Mouse (Mus musculus) megakaryocyte-erythroid progenitor cell, adult 5-6 weeks (primary cell): Measurements from ENCODE around the gene Twist2. TPM values are rescaled to one million over a fixed set of nuclear protein-coding genes. Genes with fewer than 3 reads are reported as not detected.

Source experiments
- ATAC-seq: replicated peaks from 2 replicates; pipeline ENCODE4 v1.8.0; 2016; ENCODE audit warnings: mild to moderate bottlenecking, inconsistent platforms; ENCODE audit not compliant: severe bottlenecking, poor library complexity, low FRiP score, low TSS enrichment
- total RNA-seq, 2 experiments: library from RNA; stranded (forward) in 1 of 2; stranded (reverse) in 1 of 2; fragments of 200-1000, 215-1000 nt in 1 of 2; fragments of >200 nt in 1 of 2; fragmentation: Nextera tagmentation in 1 of 2; gene quantifications; 2 replicates each; pipeline ENCODE4 v1.2.3; 2014 to 2017

The Twist2 gene
- total RNA-seq (2014; fragmentation: Nextera tagmentation): not detected in 2 replicates
- total RNA-seq (2017): not detected in 2 replicates

GRCm38 (mm10) chr1:91800967-91801843 is at the start of gene Twist2:
Twist2 (plus strand) TSS chr1:91801461.
- ATAC-seq: no peak

- no peak for ATAC-seq
Measured at GRCm38 (mm10) chr1:91752931-91753330, 48.3 kb upstream of the Twist2 start.

DNA sequence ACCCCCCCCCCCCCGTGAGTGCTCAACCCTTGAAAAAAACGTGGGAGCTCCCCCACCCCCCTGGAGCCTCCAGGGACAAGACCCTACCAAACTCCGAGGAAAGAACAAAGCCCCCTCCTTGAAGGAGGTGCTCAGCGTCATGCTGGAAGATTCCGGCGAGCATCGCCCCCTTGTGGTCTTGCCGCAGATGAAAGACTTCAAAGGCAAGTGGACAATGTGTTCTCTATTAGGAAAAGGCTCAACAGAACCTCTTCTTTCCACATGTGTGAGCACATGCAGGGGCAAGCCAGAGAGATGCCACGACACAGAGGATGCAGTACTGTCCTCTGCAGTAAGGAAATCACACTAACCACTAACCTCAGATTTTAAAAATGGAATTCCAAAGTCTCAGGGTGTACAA is 46.2 kb upstream of the Twist2 start:
- ATAC-seq: 0 out of 2 replicates have a peak, but pooled peaks have one; percentile 47

GRCm38 (mm10) chr1:91757292-91757691 is 44.0 kb upstream of the Twist2 start:
- no peak for ATAC-seq

DNA sequence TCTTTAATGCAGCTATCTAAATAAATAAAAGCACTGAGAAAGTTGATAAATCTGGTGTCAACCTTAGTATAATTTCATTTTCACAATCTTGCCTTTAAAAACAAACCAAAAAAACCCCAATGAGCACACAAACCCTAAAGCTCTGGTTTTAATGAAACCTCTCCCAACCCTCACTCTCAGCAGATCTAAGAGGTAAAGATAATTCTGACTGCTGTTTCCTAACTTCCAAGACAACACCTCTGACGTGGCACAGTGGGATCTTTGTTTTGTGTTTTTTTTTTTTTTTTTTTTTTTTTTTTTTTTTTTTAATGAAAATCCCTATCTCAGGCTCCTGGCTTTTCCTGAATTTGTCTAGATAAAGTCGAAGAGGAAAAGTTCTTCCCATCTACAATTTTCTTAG is 43.1 kb upstream of the Twist2 start:
- ATAC-seq: no peak

- no peak for ATAC-seq
Measured at GRCm38 (mm10) chr1:91758600-91759515, 42.4 kb upstream of the Twist2 start.

GRCm38 (mm10) chr1:91760140-91760986 is 40.9 kb upstream of the Twist2 start:
- no peak for ATAC-seq

- no peak for ATAC-seq
Measured at GRCm38 (mm10) chr1:91762528-91763091, 38.7 kb upstream of the Twist2 start.

- ATAC-seq: no peak
Measured at GRCm38 (mm10) chr1:91770221-91770624, 31.0 kb upstream of the Twist2 start.

DNA sequence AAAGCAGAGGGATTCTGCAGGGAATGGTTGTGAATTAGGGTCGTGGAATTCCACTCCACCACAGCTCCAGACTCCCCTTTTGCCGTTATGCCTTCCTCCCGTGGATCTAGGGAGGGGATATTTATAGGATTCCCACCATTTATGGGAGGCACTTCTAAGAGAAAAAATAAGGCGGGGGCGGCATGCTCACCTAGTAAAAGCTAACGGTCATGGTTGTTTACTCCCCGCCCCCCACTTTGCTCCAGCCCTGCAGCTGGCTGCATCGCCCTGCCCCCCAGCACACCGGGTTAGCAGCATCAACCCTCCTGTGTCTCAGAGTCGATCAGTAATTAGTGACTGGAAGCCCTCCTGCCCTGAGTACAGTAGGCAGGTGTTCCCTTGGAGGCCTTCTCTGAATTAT is 30.6 kb upstream of the Twist2 start:
- ATAC-seq: no peak

GRCm38 (mm10) chr1:91776928-91777327 is 24.3 kb upstream of the Twist2 start:
- no peak for ATAC-seq

- no peak for ATAC-seq
Measured at GRCm38 (mm10) chr1:91779819-91780218, 21.4 kb upstream of the Twist2 start.

- no peak for ATAC-seq
Measured at GRCm38 (mm10) chr1:91781182-91781581, 20.1 kb upstream of the Twist2 start.

GRCm38 (mm10) chr1:91784162-91784561 is 17.1 kb upstream of the Twist2 start:
- ATAC-seq: no peak

DNA sequence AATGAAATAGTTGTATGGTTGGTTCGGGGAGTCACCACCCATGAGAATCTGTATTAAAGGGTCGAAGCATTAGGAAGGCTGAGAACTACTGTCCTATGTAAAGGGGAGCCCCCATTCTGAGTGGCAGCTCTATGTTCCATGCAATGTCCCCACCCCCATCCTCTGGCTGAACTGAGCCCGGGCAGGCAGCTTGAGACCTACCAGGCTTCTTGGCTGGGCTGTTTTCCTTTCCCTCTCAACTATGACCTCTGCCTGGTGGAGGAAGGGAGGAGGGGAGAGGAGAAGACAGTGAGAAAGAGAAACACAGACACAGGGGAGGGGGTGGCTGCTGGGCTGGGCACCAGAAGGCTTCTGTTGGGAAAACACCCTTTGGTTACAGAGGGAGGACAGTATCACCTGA is 1.9 kb upstream of the Twist2 start:
- no peak for ATAC-seq

GRCm38 (mm10) chr1:91800348-91800747 is 913 bp upstream of the Twist2 start:
- no peak for ATAC-seq

DNA sequence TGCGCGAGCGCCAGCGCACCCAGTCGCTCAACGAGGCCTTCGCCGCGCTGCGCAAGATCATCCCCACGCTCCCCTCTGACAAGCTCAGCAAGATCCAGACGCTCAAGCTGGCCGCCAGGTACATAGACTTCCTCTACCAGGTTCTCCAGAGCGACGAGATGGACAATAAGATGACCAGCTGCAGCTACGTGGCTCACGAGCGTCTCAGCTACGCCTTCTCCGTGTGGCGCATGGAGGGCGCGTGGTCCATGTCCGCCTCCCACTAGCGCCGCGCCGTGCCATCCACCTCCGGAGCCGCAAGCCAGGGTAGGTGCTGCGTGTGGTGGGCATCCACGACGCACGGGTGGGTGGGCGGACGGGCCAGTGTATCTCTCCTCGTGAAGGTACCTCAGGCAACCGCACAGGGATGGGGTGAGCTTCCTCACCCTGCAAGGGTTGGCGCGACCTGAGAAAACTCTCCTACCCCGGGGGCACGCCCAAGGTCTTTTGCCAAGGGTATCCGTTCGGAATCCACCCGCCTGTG is 644 bp downstream of the Twist2 start:
- no peak for ATAC-seq

- no peak for ATAC-seq
Measured at GRCm38 (mm10) chr1:91802406-91803121, 1.3 kb downstream of the Twist2 start.
